Mouse (Mus musculus): ENCODE results near the gene Pkd1l2. TPM values are rescaled to one million over a fixed set of nuclear protein-coding genes. Genes with fewer than 3 reads are reported as not detected.
A peak's percentile ranks its signal among the peaks of the same experiment; 100 is the strongest.

Pkd1l2 gene
- total and polyA plus RNA-seq, 2 experiments from 2014 or later, result 0.05 to 2.0 TPM

GRCm38 (mm10) chr8:116980117-116980516 lies 102.1 kb downstream of the Pkd1l2 start:
- Histone ChIP-seq H3K4me3 (ENCODE audit: low read length) (no peak overlapping the region), H3K9me3 (ENCODE audit: low read length) (no peaks in the 10 kb centered on the region), H3K9ac (replicated peaks; ENCODE audit: low read length) (no peak overlapping the region), H3K27me3 (ENCODE audit: insufficient read depth, low read length) (no peaks in the 10 kb centered on the region), H3K27ac (no peak overlapping the region), H3K4me2 (ENCODE audit: low read depth, low read length) (no peak overlapping the region), H3K4me1 (ENCODE audit: insufficient read depth, low read length) (peaks cover 3% of the 10 kb centered on the region; the same call in 1 of the 2 replicates), H3K36me3 (ENCODE audit: insufficient read depth, low read length) (0 out of 2 replicates have a peak, but pooled peaks cover 3% of the 10 kb centered on the region)
- 16% methylated on average over 4 of the region's 4 CpGs for WGBS
- DNase-seq (ENCODE audit: low spot score) (peak; percentile 85), ATAC-seq (no peak)
- peak; percentile 82 for TF ChIP-seq CTCF (IDR thresholded peaks at IDR 0.05; ENCODE audit: low read depth)

- H3K4me2 ChIP-seq (ENCODE audit: low read depth, low read length), result peak within 1 kb of the TSS; percentile 58
- H3K27ac ChIP-seq, result peak within 1 kb of the TSS; percentile 41; the same call in 1 of the 2 replicates
- H3K4me1 ChIP-seq (ENCODE audit: insufficient read depth, low read length), result peaks cover 3% of the 10 kb centered on the region; the same call in 1 of the 2 replicates
- H3K9ac ChIP-seq (replicated peaks; ENCODE audit: low read length), result peak within 1 kb of the TSS; percentile 43
- TF ChIP-seq CTCF (IDR thresholded peaks at IDR 0.05; ENCODE audit: low read depth), result peak; percentile 50
- 0% methylated on average over 45 of the region's 46 CpGs for WGBS
- DNase-seq (ENCODE audit: low spot score) (peak; percentile 100), ATAC-seq (peak; percentile 99)
- no peaks in the 10 kb centered on the region for H3K27me3 ChIP-seq (ENCODE audit: insufficient read depth, low read length)
- H3K36me3 ChIP-seq (ENCODE audit: insufficient read depth, low read length), result no peaks in the 10 kb centered on the region
- no peaks in the 10 kb centered on the region for H3K9me3 ChIP-seq (ENCODE audit: low read length)
- H3K4me3 ChIP-seq (ENCODE audit: low read length), result peak within 1 kb of the TSS; percentile 65
Measured at GRCm38 (mm10) chr8:116978631-116979256, 103.5 kb downstream of the Pkd1l2 start, which contains the start of gene 1700030J22Rik. Gene 1700030J22Rik (minus strand): TSS chr8:116978959.

- H3K9me3 ChIP-seq (ENCODE audit: low read length), result no peaks in the 10 kb centered on the region
- no peak for ATAC-seq
- no peak overlapping the region for H3K27ac ChIP-seq
- no peaks in the 10 kb centered on the region for H3K36me3 ChIP-seq (ENCODE audit: insufficient read depth, low read length)
- H3K9ac ChIP-seq (replicated peaks; ENCODE audit: low read length), result peak overlapping the region; percentile 43; the same call in 1 of the 2 replicates
- H3K4me3 ChIP-seq (ENCODE audit: low read length), result peak overlapping the region; percentile 65
- no peak for TF ChIP-seq CTCF (IDR thresholded peaks at IDR 0.05; ENCODE audit: low read depth)
- peaks cover 3% of the 10 kb centered on the region; the same call in 1 of the 2 replicates for H3K4me1 ChIP-seq (ENCODE audit: insufficient read depth, low read length)
- DNase-seq (ENCODE audit: low spot score), result no peak
- H3K27me3 ChIP-seq (ENCODE audit: insufficient read depth, low read length), result no peaks in the 10 kb centered on the region
- WGBS, result 27% methylated on average over 8 of the region's 8 CpGs
- peak overlapping the region; percentile 58 for H3K4me2 ChIP-seq (ENCODE audit: low read depth, low read length)
Measured at GRCm38 (mm10) chr8:116978052-116978451, 104.2 kb downstream of the Pkd1l2 start.

GRCm38 (mm10) chr8:116975606-116976005 lies 106.6 kb downstream of the Pkd1l2 start:
- no peaks in the 10 kb centered on the region for H3K27me3 ChIP-seq (ENCODE audit: insufficient read depth, low read length)
- H3K27ac ChIP-seq, result no peak overlapping the region
- no peak for ATAC-seq
- H3K4me3 ChIP-seq (ENCODE audit: low read length), result no peak overlapping the region
- no peak for TF ChIP-seq CTCF (IDR thresholded peaks at IDR 0.05; ENCODE audit: low read depth)
- WGBS, result 63% methylated on average over 5 of the region's 5 CpGs
- H3K4me1 ChIP-seq (ENCODE audit: insufficient read depth, low read length), result peaks cover 3% of the 10 kb centered on the region; the same call in 1 of the 2 replicates
- no peaks in the 10 kb centered on the region for H3K36me3 ChIP-seq (ENCODE audit: insufficient read depth, low read length)
- H3K9ac ChIP-seq (replicated peaks; ENCODE audit: low read length), result no peak overlapping the region
- no peak for DNase-seq (ENCODE audit: low spot score)
- no peaks in the 10 kb centered on the region for H3K9me3 ChIP-seq (ENCODE audit: low read length)
- no peak overlapping the region for H3K4me2 ChIP-seq (ENCODE audit: low read depth, low read length)

- ATAC-seq, result no peak
- H3K9ac ChIP-seq (replicated peaks; ENCODE audit: low read length), result no peak overlapping the region
- WGBS, result 36% methylated on average over 5 of the region's 5 CpGs
Measured at GRCm38 (mm10) chr8:116975066-116975465, 107.2 kb downstream of the Pkd1l2 start.

GRCm38 (mm10) chr8:116969531-116969930 lies 112.7 kb downstream of the Pkd1l2 start:
- Histone ChIP-seq H3K4me2 (ENCODE audit: low read depth, low read length) (no peak overlapping the region), H3K4me1 (ENCODE audit: insufficient read depth, low read length) (no peaks in the 10 kb centered on the region), H3K4me3 (ENCODE audit: low read length) (no peak overlapping the region), H3K36me3 (ENCODE audit: insufficient read depth, low read length) (no peaks in the 10 kb centered on the region), H3K27me3 (ENCODE audit: insufficient read depth, low read length) (no peaks in the 10 kb centered on the region), H3K27ac (no peak overlapping the region), H3K9me3 (ENCODE audit: low read length) (no peaks in the 10 kb centered on the region), H3K9ac (replicated peaks; ENCODE audit: low read length) (no peak overlapping the region)
- 84% methylated on average over 6 of the region's 6 CpGs for WGBS
- no peak for ATAC-seq
- DNase-seq (ENCODE audit: low spot score), result no peak
- TF ChIP-seq CTCF (IDR thresholded peaks at IDR 0.05; ENCODE audit: low read depth), result no peak

More at GRCm38 (mm10) chr8:116975066-116975465, 107.2 kb downstream of the Pkd1l2 start:
- H3K9me3 ChIP-seq (ENCODE audit: low read length), result no peaks in the 10 kb centered on the region
- H3K4me3 ChIP-seq (ENCODE audit: low read length), result no peak overlapping the region
- H3K4me1 ChIP-seq (ENCODE audit: insufficient read depth, low read length), result peaks cover 3% of the 10 kb centered on the region; the same call in 1 of the 2 replicates
- DNase-seq (ENCODE audit: low spot score), result no peak
- no peaks in the 10 kb centered on the region for H3K36me3 ChIP-seq (ENCODE audit: insufficient read depth, low read length)
- TF ChIP-seq CTCF (IDR thresholded peaks at IDR 0.05; ENCODE audit: low read depth), result no peak
- H3K27me3 ChIP-seq (ENCODE audit: insufficient read depth, low read length), result no peaks in the 10 kb centered on the region
- no peak overlapping the region for H3K27ac ChIP-seq
- H3K4me2 ChIP-seq (ENCODE audit: low read depth, low read length), result no peak overlapping the region

- H3K9me3 ChIP-seq (ENCODE audit: low read length), result no peaks in the 10 kb centered on the region
- no peak for DNase-seq (ENCODE audit: low spot score)
- H3K4me1 ChIP-seq (ENCODE audit: insufficient read depth, low read length), result no peaks in the 10 kb centered on the region
- peaks cover 47% of the 10 kb centered on the region for H3K36me3 ChIP-seq (ENCODE audit: insufficient read depth, low read length)
- H3K9ac ChIP-seq (replicated peaks; ENCODE audit: low read length), result no peak overlapping the region
- H3K4me3 ChIP-seq (ENCODE audit: low read length), result no peak overlapping the region
- ATAC-seq, result no peak
- no peaks in the 10 kb centered on the region for H3K27me3 ChIP-seq (ENCODE audit: insufficient read depth, low read length)
- TF ChIP-seq CTCF (IDR thresholded peaks at IDR 0.05; ENCODE audit: low read depth), result no peak
- no peak overlapping the region for H3K4me2 ChIP-seq (ENCODE audit: low read depth, low read length)
- 91% methylated on average over 9 of the region's 9 CpGs for WGBS
- no peak overlapping the region for H3K27ac ChIP-seq
Measured at GRCm38 (mm10) chr8:116954415-116954814, 127.8 kb downstream of the Pkd1l2 start.
